Mouse (Mus musculus): Measurements from ENCODE around the gene Mgat4b. TPM values are rescaled to one million over a fixed set of nuclear protein-coding genes. Genes with fewer than 3 reads are reported as not detected.

Mgat4b gene
- polyA plus RNA-seq, 1 experiment from 2014 or later, result 17.1 TPM

- H3K4me3 ChIP-seq, result no peak overlapping the region
- no peaks in the 10 kb centered on the region for H3K4me1 ChIP-seq
- 83% methylated on average over 8 of the region's 8 CpGs for WGBS
- H3K9me3 ChIP-seq, result no peaks in the 10 kb centered on the region
- no peaks in the 10 kb centered on the region for H3K27me3 ChIP-seq
- H3K36me3 ChIP-seq, result peaks cover 65% of the 10 kb centered on the region
- no peak for ATAC-seq (ENCODE audit: low FRiP score, low read depth)
- no peak overlapping the region for H3K9ac ChIP-seq
- H3K4me2 ChIP-seq (replicated peaks), result no peak overlapping the region
- no peak overlapping the region for H3K27ac ChIP-seq
These were observed 55.2 kb downstream of the Mgat4b start for GRCm38 (mm10) chr11:50265931-50266330.

- H3K36me3 ChIP-seq, result peaks cover 57% of the 10 kb centered on the region
- ATAC-seq (ENCODE audit: low FRiP score, low read depth), result no peak
These were observed 56.3 kb downstream of the Mgat4b start for GRCm38 (mm10) chr11:50266997-50267396.

GRCm38 (mm10) chr11:50269163-50269562 is 58.5 kb downstream of the Mgat4b start:
- Histone ChIP-seq H3K4me3 (no peak overlapping the region), H3K36me3 (peaks cover 42% of the 10 kb centered on the region), H3K9ac (no peak overlapping the region), H3K27me3 (no peaks in the 10 kb centered on the region), H3K4me2 (replicated peaks) (no peak overlapping the region), H3K4me1 (no peaks in the 10 kb centered on the region), H3K27ac (no peak overlapping the region), H3K9me3 (no peaks in the 10 kb centered on the region)
- WGBS, result 90% methylated on average over 2 of the region's 2 CpGs
- no peak for ATAC-seq (ENCODE audit: low FRiP score, low read depth)

More at GRCm38 (mm10) chr11:50266997-50267396, 56.3 kb downstream of the Mgat4b start:
- H3K27me3 ChIP-seq, result no peaks in the 10 kb centered on the region
- no peak overlapping the region for H3K4me3 ChIP-seq
- no peaks in the 10 kb centered on the region for H3K9me3 ChIP-seq
- H3K4me1 ChIP-seq, result no peaks in the 10 kb centered on the region
- no peak overlapping the region for H3K9ac ChIP-seq
- no peak overlapping the region for H3K27ac ChIP-seq
- WGBS, result 86% methylated on average over 3 of the region's 3 CpGs
- no peak overlapping the region for H3K4me2 ChIP-seq (replicated peaks)

GRCm38 (mm10) chr11:50269885-50270284 is 59.2 kb downstream of the Mgat4b start:
- peaks cover 39% of the 10 kb centered on the region for H3K36me3 ChIP-seq
- no peak for ATAC-seq (ENCODE audit: low FRiP score, low read depth)
- H3K27me3 ChIP-seq, result no peaks in the 10 kb centered on the region

GRCm38 (mm10) chr11:50272819-50273218 is 62.1 kb downstream of the Mgat4b start:
- 86% methylated on average over 2 of the region's 2 CpGs for WGBS
- H3K27ac ChIP-seq, result no peak overlapping the region
- no peak overlapping the region for H3K4me3 ChIP-seq
- H3K9me3 ChIP-seq, result no peaks in the 10 kb centered on the region
- H3K4me2 ChIP-seq (replicated peaks), result no peak overlapping the region
- peaks cover 26% of the 10 kb centered on the region for H3K36me3 ChIP-seq
- no peaks in the 10 kb centered on the region for H3K4me1 ChIP-seq
- no peak for ATAC-seq (ENCODE audit: low FRiP score, low read depth)
- no peaks in the 10 kb centered on the region for H3K27me3 ChIP-seq
- H3K9ac ChIP-seq, result no peak overlapping the region

More at GRCm38 (mm10) chr11:50269885-50270284, 59.2 kb downstream of the Mgat4b start:
- no peak overlapping the region for H3K4me3 ChIP-seq
- no peaks in the 10 kb centered on the region for H3K9me3 ChIP-seq
- H3K27ac ChIP-seq, result no peak overlapping the region
- H3K4me1 ChIP-seq, result no peaks in the 10 kb centered on the region
- no peak overlapping the region for H3K9ac ChIP-seq
- 97% methylated on average over 1 of the region's 1 CpGs for WGBS
- H3K4me2 ChIP-seq (replicated peaks), result no peak overlapping the region

- H3K4me2 ChIP-seq (replicated peaks), result no peak overlapping the region
- H3K4me1 ChIP-seq, result 0 out of 2 replicates have a peak, but pooled peaks cover 4% of the 10 kb centered on the region
- WGBS, result 96% methylated on average over 2 of the region's 2 CpGs
- peaks cover 32% of the 10 kb centered on the region for H3K36me3 ChIP-seq
- no peak overlapping the region for H3K4me3 ChIP-seq
- no peaks in the 10 kb centered on the region for H3K9me3 ChIP-seq
- no peak for ATAC-seq (ENCODE audit: low FRiP score, low read depth)
- H3K27me3 ChIP-seq, result no peaks in the 10 kb centered on the region
- no peak overlapping the region for H3K9ac ChIP-seq
- H3K27ac ChIP-seq, result no peak overlapping the region
These were observed 64.4 kb downstream of the Mgat4b start for GRCm38 (mm10) chr11:50275077-50275476.

- Histone ChIP-seq H3K4me2 (replicated peaks) (no peak overlapping the region), H3K27ac (no peak overlapping the region), H3K4me3 (no peak overlapping the region), H3K4me1 (0 out of 2 replicates have a peak, but pooled peaks cover 4% of the 10 kb centered on the region), H3K27me3 (no peaks in the 10 kb centered on the region), H3K9ac (no peak overlapping the region), H3K9me3 (no peaks in the 10 kb centered on the region), H3K36me3 (peaks cover 34% of the 10 kb centered on the region)
- no peak for ATAC-seq (ENCODE audit: low FRiP score, low read depth)
- 80% methylated on average over 5 of the region's 5 CpGs for WGBS
These were observed 65.0 kb downstream of the Mgat4b start for GRCm38 (mm10) chr11:50275568-50276151.

GRCm38 (mm10) chr11:50277025-50277424 is 66.3 kb downstream of the Mgat4b start:
- H3K9ac ChIP-seq, result no peak overlapping the region
- no peak for ATAC-seq (ENCODE audit: low FRiP score, low read depth)
- 0 out of 2 replicates have a peak, but pooled peaks cover 4% of the 10 kb centered on the region for H3K4me1 ChIP-seq
- H3K4me3 ChIP-seq, result no peak overlapping the region
- H3K9me3 ChIP-seq, result no peaks in the 10 kb centered on the region
- no peak overlapping the region for H3K4me2 ChIP-seq (replicated peaks)
- peaks cover 40% of the 10 kb centered on the region for H3K36me3 ChIP-seq
- no peak overlapping the region for H3K27ac ChIP-seq
- H3K27me3 ChIP-seq, result no peaks in the 10 kb centered on the region

- no peak overlapping the region for H3K27ac ChIP-seq
- H3K27me3 ChIP-seq, result no peaks in the 10 kb centered on the region
These were observed 67.0 kb downstream of the Mgat4b start for GRCm38 (mm10) chr11:50277706-50278105.

GRCm38 (mm10) chr11:50279005-50279404 is 68.3 kb downstream of the Mgat4b start:
- no peak overlapping the region for H3K27ac ChIP-seq
- no peaks in the 10 kb centered on the region for H3K9me3 ChIP-seq
- no peaks in the 10 kb centered on the region for H3K27me3 ChIP-seq
- WGBS, result 83% methylated on average over 4 of the region's 4 CpGs
- peaks cover 36% of the 10 kb centered on the region for H3K36me3 ChIP-seq
- H3K4me3 ChIP-seq, result no peak overlapping the region
- 0 out of 2 replicates have a peak, but pooled peaks cover 4% of the 10 kb centered on the region for H3K4me1 ChIP-seq
- no peak overlapping the region for H3K9ac ChIP-seq
- no peak overlapping the region for H3K4me2 ChIP-seq (replicated peaks)
- no peak for ATAC-seq (ENCODE audit: low FRiP score, low read depth)

More at GRCm38 (mm10) chr11:50277706-50278105, 67.0 kb downstream of the Mgat4b start:
- Histone ChIP-seq H3K9ac (no peak overlapping the region), H3K4me2 (replicated peaks) (no peak overlapping the region), H3K9me3 (no peaks in the 10 kb centered on the region), H3K4me1 (0 out of 2 replicates have a peak, but pooled peaks cover 4% of the 10 kb centered on the region), H3K4me3 (no peak overlapping the region), H3K36me3 (peaks cover 39% of the 10 kb centered on the region)
- ATAC-seq (ENCODE audit: low FRiP score, low read depth), result no peak
- WGBS, result 96% methylated on average over 6 of the region's 6 CpGs

GRCm38 (mm10) chr11:50280053-50280452 is 69.4 kb downstream of the Mgat4b start:
- H3K36me3 ChIP-seq, result peaks cover 29% of the 10 kb centered on the region
- 89% methylated on average over 1 of the region's 1 CpGs for WGBS
- no peak overlapping the region for H3K27ac ChIP-seq
- no peak for ATAC-seq (ENCODE audit: low FRiP score, low read depth)
- H3K4me3 ChIP-seq, result no peak overlapping the region
- no peaks in the 10 kb centered on the region for H3K9me3 ChIP-seq
- no peaks in the 10 kb centered on the region for H3K27me3 ChIP-seq
- H3K9ac ChIP-seq, result no peak overlapping the region
- H3K4me2 ChIP-seq (replicated peaks), result no peak overlapping the region
- H3K4me1 ChIP-seq, result 0 out of 2 replicates have a peak, but pooled peaks cover 4% of the 10 kb centered on the region
